Mouse (Mus musculus): ENCODE measurements at regions not wholly inside any gene's neighbourhood (a gene's known extent, or its start where the extent isn't known, plus 50 kb on each side); places are given as distances from the start of the nearest gene placed in this dataset.

GRCm38 (mm10) chr1:73797413-73797812 is 326.8 kb downstream of the Tns1 start:
- no peak for DNase-seq

GRCm38 (mm10) chr1:73793871-73794270 is 330.4 kb downstream of the Tns1 start:
- no peak for DNase-seq

- DNase-seq: no peak
Measured at GRCm38 (mm10) chr1:73793256-73793655, 331.0 kb downstream of the Tns1 start.

- no peak for DNase-seq
Measured at GRCm38 (mm10) chr1:73792311-73792710, 331.9 kb downstream of the Tns1 start.

GRCm38 (mm10) chr1:73787666-73788065 is 336.6 kb downstream of the Tns1 start:
- DNase-seq: no peak

- no peak for DNase-seq
Measured at GRCm38 (mm10) chr1:73787224-73787623, 337.0 kb downstream of the Tns1 start.

GRCm38 (mm10) chr1:73783303-73783702 is 340.9 kb downstream of the Tns1 start:
- DNase-seq: no peak

GRCm38 (mm10) chr1:73782871-73783270 is 341.4 kb downstream of the Tns1 start:
- no peak for DNase-seq

- no peak for DNase-seq
Measured at GRCm38 (mm10) chr1:73771773-73772172, 352.5 kb downstream of the Tns1 start.

GRCm38 (mm10) chr1:73770631-73771030 is 353.6 kb downstream of the Tns1 start:
- DNase-seq: no peak

- DNase-seq: no peak
Measured at GRCm38 (mm10) chr1:73764611-73765333, 359.5 kb downstream of the Tns1 start.

GRCm38 (mm10) chr1:73758110-73759061 is 365.9 kb downstream of the Tns1 start:
- no peak for DNase-seq

GRCm38 (mm10) chr1:73755791-73756190 is 368.5 kb downstream of the Tns1 start:
- DNase-seq: no peak

GRCm38 (mm10) chr1:73754928-73755327 is 369.3 kb downstream of the Tns1 start:
- DNase-seq: no peak

- DNase-seq: no peak
Measured at GRCm38 (mm10) chr1:73753157-73753556, 371.1 kb downstream of the Tns1 start.

- no peak for DNase-seq
Measured at GRCm38 (mm10) chr1:73748702-73749101, 375.5 kb downstream of the Tns1 start.

- DNase-seq: no peak
Measured at GRCm38 (mm10) chr1:73744555-73745234, 379.6 kb downstream of the Tns1 start.

- DNase-seq: no peak
Measured at GRCm38 (mm10) chr1:73743737-73744554, 380.3 kb downstream of the Tns1 start.

GRCm38 (mm10) chr1:73737083-73737482 is 387.2 kb downstream of the Tns1 start:
- DNase-seq: no peak

GRCm38 (mm10) chr1:73728377-73728776 is 395.9 kb downstream of the Tns1 start:
- DNase-seq: no peak

- no peak for DNase-seq
Measured at GRCm38 (mm10) chr1:73727781-73728180, 396.5 kb downstream of the Tns1 start.

- no peak for DNase-seq
Measured at GRCm38 (mm10) chr1:73726658-73727057, 397.6 kb downstream of the Tns1 start.

All from thymus, postnatal 25 days (tissue).